Mouse (Mus musculus): ENCODE measurements around the gene Tmem237. TPM values are rescaled to one million over a fixed set of nuclear protein-coding genes. Genes with fewer than 3 reads are reported as not detected.

Tmem237 gene
- total RNA-seq, 2 experiments from 2014 or later: 28.3 to 29.5 TPM

GRCm38 (mm10) chr1:59102071-59102470 is 18.1 kb downstream of the Tmem237 start:
- no peak for DNase-seq (ENCODE audit: low spot score in 2 of 2)

GRCm38 (mm10) chr1:59101020-59101419 is 19.2 kb downstream of the Tmem237 start:
- no peak for DNase-seq (ENCODE audit: low spot score in 2 of 2)

- no peak for DNase-seq (ENCODE audit: low spot score in 2 of 2)
Observed at GRCm38 (mm10) chr1:59094705-59095104, 25.5 kb downstream of the Tmem237 start, which contains the start of gene C2cd6. Gene C2cd6 (minus strand): TSS chr1:59094900.

GRCm38 (mm10) chr1:59070867-59071266 is 49.3 kb downstream of the Tmem237 start:
- DNase-seq (ENCODE audit: low spot score in 2 of 2): no peak

- DNase-seq (ENCODE audit: low spot score in 2 of 2): peak; percentile 3 to 7
Observed at GRCm38 (mm10) chr1:59067976-59068375, 52.2 kb downstream of the Tmem237 start.

- no peak for DNase-seq (ENCODE audit: low spot score in 2 of 2)
Observed at GRCm38 (mm10) chr1:59063697-59064096, 56.5 kb downstream of the Tmem237 start.

- DNase-seq (ENCODE audit: low spot score in 2 of 2): no peak
Observed at GRCm38 (mm10) chr1:59056955-59057354, 63.3 kb downstream of the Tmem237 start.

- DNase-seq (ENCODE audit: low spot score in 2 of 2): no peak
Observed at GRCm38 (mm10) chr1:59051306-59051705, 68.9 kb downstream of the Tmem237 start.

Other genes starting within 250 kb of the Tmem237 start
- gene Trak2, start 147.0 kb downstream of the Tmem237 start, total RNA-seq (2021): 100 to 1,000 TPM; 201 to 209 TPM
- 10 to 100 TPM; 49.3 to 60.8 TPM for gene Stradb, start 146.9 kb downstream of the Tmem237 start, total RNA-seq (2021)
- gene C2cd6, start 25.5 kb downstream of the Tmem237 start, total RNA-seq (2021): not detected
- 1 to 10 TPM; 1.1 to 1.4 TPM for gene Mpp4, start 43.0 kb upstream of the Tmem237 start, total RNA-seq (2021)
- 10 to 100 TPM; 48.9 to 50.4 TPM for gene Als2, start 116.8 kb upstream of the Tmem237 start, total RNA-seq (2021)
- gene Cdk15, start 136.5 kb upstream of the Tmem237 start, total RNA-seq (2021): 1 to 10 TPM in 1 of 2 experiments, under 1 TPM in 1; 0.65 to 1.0 TPM